Mouse (Mus musculus): ENCODE measurements at regions not wholly inside any gene's neighbourhood (a gene's known extent, or its start where the extent isn't known, plus 50 kb on each side); places are given as distances from the start of the nearest gene placed in this dataset.

DNA sequence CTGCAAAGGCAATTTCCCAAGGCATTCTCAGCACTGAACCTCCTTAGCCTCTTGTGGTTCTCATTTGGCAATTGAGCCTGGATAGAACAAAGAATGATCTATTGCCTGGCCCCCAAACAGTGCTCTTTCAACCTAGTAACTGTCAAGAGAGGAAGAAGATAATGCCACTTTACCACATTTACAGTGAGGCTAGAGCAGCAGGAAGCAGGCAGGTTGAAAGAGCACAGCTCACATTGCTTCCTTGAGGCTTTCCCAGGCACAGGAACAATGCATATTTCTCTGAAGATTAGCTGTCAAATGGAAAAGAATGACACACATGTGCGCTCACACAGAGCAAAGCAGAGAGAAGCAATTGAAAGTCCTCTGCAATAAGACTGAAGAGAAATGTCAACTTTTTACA lies 1221.0 kb upstream of the Flrt2 start:
- no peak for DNase-seq

DNA sequence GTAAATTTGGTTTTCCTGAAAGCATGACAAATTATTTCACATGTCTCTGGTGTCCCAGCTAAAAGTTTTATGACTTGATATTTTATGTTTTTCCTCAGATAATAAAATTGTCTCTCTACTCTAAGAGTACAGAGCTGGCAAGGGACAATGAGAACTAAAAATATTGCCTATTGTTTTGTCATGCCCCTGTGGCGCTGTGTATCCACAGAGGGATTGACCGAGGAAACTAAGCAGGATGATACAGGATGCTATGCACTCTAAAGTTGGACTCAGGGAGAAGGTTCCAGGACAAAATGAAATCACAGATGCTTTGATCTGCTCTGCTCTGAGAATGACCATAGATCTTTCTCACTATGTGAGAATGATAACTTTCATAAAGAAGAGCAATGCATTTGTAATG lies 1203.3 kb upstream of the Flrt2 start:
- no peak for DNase-seq

- no peak for DNase-seq
Measured at GRCm38 (mm10) chr12:94508099-94508498, 1183.9 kb upstream of the Flrt2 start.

- no peak for DNase-seq
Measured at GRCm38 (mm10) chr12:94509855-94510254, 1182.2 kb upstream of the Flrt2 start.

GRCm38 (mm10) chr12:94544706-94545105 lies 1147.3 kb upstream of the Flrt2 start:
- DNase-seq, result no peak

GRCm38 (mm10) chr12:94560374-94561194 lies 1131.4 kb upstream of the Flrt2 start:
- DNase-seq, result no peak

DNA sequence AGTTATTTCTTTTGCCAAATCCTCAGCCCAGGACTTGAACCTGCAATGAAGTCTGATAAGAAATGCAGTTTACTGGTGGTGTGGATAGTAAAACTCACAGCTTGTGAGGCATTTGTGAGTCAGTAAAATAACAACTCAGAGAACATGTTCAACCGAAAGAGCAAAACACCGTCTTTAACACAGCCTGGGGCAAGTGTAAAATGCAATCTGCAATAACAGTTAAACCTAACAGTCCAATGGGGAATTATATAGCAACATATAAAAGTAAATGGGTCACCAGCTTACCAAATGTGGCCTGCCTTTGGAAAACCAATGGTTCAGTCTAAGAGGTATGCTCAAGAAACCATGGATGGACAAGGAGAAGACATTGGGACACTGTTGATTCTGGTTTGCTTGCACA lies 1117.0 kb upstream of the Flrt2 start:
- no peak for DNase-seq

DNA sequence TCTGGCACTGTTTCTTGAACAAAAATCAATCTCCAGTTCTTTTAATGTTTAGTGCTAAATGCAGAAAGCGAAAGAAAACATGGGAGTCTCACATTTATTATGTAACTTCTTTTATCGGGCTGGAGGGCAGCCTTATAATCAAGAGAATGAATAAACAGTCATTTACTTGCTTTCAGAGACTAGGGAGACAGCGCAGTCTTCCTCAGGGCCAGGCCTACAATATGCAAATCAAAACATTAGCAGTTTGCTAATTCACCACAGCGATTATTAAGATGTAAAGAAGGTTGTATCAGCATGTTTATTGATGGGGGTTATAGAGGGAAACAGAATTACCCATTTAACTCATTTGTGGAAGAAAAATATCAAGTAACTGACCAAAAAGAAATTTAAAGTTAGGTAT lies 1111.7 kb upstream of the Flrt2 start:
- no peak for DNase-seq

DNA sequence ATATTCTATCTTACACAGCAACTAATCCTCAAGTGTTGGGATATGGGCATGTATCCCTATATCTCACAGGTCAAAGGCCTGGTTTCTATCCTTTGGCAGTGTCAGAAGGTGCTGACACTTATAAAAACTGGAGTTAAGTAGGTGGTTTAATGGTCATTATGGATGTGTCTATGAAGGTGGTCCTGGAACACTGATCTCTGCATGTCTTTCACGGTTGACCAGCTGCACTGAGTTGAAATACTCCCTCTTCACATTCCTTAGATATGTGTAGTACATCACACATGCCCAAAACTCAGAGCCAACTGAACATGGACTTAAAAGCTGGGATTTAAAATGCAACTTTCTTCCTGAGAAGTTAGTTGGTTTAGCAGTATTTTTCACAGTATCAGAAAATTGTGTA lies 1107.7 kb upstream of the Flrt2 start:
- no peak for DNase-seq

DNA sequence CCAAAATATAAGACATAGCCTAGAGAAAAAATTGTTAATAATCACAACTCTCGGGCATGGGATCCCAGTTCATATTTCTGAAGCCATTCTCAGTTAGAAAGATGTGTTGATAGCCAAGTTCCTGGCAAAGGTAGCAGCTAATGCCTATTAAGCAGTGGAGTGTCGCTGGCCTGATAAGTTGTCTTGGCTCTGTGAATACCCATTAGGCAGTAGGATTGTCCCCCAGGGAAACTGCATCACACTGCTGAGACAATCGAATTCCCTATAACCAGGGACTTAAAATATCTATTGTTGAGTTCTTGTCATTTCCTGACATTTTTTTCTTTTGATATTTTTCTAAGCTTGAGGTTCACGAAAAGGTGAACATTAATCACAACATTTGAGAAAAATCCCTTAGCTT lies 1105.0 kb upstream of the Flrt2 start:
- no peak for DNase-seq

DNA sequence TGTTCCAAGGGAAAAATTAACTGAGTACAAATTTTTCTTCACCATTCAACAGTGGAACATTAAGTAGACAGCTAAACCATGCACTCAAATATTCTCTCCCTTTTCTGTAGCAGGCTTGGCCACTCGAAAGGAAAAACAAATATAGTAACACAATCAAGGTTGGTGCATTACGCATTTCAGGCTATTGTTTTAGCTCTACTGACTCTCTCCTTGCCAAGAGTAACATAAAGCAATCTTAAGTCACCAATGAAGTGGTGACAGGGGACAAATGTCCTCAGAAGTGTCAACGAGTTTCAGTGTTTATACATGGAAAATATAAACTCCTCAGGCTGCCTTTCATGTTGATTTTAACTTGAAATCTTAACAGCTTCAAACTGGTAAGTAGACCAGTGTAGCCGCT lies 1103.4 kb upstream of the Flrt2 start:
- no peak for DNase-seq

GRCm38 (mm10) chr12:94589033-94589432 lies 1103.0 kb upstream of the Flrt2 start:
- DNase-seq, result no peak

- DNase-seq, result no peak
Measured at GRCm38 (mm10) chr12:94605566-94605965, 1086.5 kb upstream of the Flrt2 start.

GRCm38 (mm10) chr12:94636555-94636954 lies 1055.5 kb upstream of the Flrt2 start:
- no peak for DNase-seq

- no peak for DNase-seq
Measured at GRCm38 (mm10) chr12:94640153-94640552, 1051.9 kb upstream of the Flrt2 start.

DNA sequence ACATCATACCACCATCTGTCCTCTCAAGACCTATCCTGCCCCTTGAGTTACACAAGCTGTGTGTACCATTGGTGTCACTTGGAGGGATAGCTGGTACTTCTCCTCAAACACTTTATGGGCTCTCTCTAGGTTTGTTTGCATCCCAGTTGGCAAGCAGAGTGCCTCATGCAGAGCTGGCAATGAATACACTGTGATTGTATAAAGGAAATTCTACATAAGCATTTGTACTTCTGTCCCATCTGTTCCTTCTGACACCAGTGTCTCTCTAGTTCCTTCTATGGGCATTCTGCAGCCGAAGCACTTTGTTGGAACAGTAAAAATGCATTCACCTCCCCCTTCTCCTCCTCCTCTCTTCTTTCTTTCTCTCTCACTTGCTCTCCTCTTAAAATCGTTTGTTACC lies 1046.7 kb upstream of the Flrt2 start:
- no peak for DNase-seq

DNA sequence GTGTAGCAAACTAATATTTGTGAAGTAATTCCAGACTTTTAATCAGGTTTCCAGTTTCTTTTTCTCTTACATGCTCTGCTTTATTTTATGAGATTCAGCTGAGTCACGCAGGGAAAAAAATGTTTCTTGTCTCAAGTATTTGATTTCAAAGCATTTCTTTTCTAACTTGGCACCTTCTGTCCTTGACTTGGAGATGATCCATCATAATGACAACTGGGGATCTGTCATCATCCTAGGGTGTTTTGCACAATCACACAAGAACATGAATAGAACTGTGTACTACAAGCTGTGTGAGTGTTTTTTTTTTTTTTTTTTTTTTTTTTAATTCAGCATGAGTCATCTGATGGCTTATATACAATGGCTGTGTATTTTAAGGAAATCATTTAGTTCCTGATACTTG lies 1022.0 kb upstream of the Flrt2 start:
- DNase-seq, result no peak

DNA sequence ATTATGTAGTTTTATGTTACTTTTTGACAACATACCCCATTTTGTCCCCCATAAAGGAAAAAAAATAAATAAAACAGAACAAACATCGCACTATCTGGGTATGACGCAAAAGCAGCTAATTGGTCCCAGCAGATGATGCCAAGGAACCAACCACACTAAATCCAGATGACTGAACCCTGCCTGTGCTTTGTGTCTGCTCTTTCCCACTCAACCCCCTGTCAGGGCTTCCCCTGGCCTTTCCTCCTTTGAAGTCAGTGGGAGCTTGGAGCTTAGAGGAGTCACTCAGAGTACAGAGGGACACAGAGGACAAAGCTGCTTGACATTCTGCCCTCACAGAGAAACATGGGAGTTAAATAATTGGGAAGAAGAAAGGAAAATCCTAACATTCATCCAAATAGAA lies 1017.1 kb upstream of the Flrt2 start:
- no peak for DNase-seq

- no peak for DNase-seq
Measured at GRCm38 (mm10) chr12:94691341-94692029, 1000.5 kb upstream of the Flrt2 start.

- no peak for DNase-seq
Measured at GRCm38 (mm10) chr12:94731391-94731790, 960.6 kb upstream of the Flrt2 start.

DNA sequence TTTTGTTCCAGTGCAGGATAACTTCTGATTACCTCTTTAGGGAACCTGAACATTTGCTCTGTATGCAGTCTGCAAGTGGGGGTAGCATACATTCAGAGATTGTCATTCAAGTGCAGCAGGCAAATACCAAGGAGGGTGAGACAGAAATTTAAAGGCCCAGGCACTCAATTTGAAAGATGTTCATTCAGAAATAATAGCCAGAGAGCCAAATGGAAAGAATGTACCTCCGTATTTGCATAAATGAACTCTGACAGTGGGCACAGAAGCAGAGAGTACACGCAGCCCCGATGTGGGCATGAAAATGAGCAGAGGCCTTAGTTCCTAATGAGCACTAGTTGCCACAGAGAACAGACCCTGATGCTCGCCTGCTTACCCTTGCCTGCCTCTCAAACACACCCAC lies 958.8 kb upstream of the Flrt2 start:
- no peak for DNase-seq

- DNase-seq, result no peak
Measured at GRCm38 (mm10) chr12:94737263-94737662, 954.8 kb upstream of the Flrt2 start.

- DNase-seq, result no peak
Measured at GRCm38 (mm10) chr12:94749747-94750515, 942.1 kb upstream of the Flrt2 start.

DNA sequence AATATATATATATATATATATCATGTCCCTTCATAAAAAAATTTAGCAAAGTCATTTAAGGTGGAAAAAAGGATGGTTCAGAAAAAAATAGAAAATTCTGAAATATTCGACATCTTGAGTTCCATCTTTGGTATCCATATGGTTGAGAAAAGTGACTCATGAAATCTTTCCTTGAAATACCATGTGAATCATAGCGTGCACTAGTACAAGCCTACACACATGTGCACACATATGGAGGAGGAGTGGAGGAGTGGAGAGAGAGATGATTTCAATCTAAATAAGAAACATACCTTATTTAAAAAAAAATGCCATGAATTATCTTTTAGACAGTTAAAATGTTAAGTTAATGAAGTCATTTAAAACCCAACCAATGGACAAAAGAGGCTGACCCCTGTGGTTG lies 936.3 kb upstream of the Flrt2 start:
- no peak for DNase-seq
